Mouse (Mus musculus) right cerebral cortex, postnatal 4 days (tissue): Measurements from ENCODE around the gene Slc12a6.
"Not testable (repeated sequence)": the region's sequence is repeated elsewhere in the genome, so short reads cannot be mapped to it uniquely, and the experiment has no call there.

Experiments used
- DNase-seq: peaks from one replicate; pipeline ENCODE4 v3.0.0-alpha.2; 2022

Slc12a6 gene

DNA sequence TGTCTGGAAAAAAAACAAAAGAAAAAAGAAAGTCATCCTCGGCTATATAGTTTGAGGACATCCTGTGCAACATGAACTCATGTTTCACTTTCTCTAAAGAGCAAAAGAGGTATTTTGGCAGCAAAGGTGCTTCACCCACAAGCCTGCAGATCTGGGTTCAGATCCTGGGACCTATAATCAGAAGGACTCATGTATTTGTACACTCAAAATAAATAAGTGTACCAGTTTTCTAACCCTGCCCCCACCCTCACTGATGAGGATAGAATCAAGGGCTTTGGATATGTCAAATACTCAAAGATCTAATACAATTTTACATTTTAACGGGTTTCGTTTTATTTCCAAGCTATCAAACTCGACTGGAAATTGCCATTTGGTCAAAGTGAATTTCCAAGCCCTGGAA is 1.3 kb upstream of the Slc12a6 start:
- no peak for DNase-seq

DNA sequence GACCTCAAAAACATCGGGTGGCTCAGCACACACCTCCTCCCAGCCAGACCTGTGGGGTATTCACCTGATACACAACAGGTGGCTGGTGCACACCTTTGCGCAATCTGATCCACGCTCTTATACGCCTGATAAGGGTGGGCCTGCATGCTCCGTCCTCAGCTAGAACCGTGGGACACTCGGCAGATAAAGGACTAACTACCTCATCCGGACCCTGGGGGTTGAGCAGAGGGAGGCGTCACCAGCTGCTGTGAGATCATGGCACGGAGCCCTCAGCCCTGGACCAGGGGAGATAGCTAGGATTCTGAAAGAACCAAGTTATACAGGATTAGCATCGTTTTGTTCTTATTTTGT is 592 bp downstream of the Slc12a6 start, which contains the start of gene Gm21985:
Gene Gm21985, plus strand, starts transcription at position 73 of the 351 bp plus-strand sequence.
- peak; percentile 62 for DNase-seq

DNA sequence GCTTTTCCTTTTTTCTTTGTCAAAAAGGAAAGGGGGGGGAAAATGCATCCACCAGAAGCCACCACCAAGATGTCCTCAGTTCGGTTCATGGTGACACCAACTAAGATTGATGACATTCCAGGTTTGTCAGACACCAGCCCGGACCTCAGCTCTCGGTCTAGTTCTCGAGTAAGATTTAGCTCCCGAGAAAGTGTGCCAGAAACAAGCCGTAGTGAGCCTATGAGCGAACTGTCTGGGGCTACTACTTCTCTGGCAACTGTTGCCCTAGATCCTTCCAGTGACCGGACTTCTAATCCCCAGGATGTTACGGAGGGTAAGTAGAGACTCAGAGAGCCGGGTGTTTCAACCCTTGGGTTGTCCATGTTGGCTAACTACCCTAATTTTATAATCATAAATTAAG is 1.2 kb downstream of the Slc12a6 start:
- no peak for DNase-seq

DNA sequence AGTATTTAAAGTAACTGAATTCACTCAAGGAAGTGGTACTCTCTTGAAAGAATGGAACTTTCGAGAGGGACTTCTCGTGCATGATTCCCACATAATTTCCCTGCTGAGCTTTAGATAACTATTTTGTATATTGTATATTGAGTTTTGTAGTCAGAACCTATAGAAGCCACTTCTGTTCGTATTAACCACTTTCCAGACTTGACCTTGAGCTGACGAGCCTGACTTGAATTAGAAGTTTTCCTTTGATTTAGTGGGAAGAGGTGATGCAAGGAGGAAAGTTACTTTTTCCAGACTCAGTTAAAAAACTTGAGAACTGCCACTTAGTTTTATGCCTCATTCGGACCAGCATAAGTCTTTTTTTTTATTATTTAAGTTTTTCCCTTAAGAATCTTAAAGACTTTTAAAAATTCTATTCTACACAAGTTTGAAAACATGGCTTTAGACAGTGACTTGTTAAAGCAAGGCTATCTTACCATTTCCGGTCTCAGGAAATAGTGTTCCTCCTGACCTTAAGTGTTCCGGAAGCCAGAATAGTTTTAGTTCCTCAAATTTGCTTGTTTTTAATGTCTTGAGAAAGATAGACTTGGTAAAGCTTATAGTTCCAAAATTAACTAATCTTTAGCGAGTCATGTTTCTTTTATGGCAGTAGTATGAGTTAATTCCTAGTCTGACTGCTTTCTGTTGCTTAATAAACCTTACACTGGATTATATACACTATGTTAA is 2.1 kb downstream of the Slc12a6 start:
- no peak for DNase-seq

DNA sequence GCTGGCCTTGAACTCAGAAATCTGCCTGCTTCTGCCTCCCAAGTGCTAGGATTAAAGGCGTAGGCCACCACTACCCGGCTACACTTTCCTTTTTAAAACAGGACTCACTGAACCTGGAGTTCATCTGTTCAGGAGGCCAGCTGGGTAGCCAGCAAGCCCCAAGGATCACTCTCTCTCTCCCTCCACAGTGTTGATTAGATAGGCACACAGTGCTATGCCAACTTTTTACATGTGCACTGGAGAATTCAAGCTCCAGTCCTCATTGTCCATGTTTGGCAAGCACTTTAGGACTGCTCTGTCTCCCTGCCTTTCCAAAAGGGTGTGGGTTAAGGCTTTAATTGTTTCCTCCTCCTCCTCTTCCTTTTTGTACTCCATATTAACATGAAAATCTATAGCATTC is 4.4 kb downstream of the Slc12a6 start:
- no peak for DNase-seq

DNA sequence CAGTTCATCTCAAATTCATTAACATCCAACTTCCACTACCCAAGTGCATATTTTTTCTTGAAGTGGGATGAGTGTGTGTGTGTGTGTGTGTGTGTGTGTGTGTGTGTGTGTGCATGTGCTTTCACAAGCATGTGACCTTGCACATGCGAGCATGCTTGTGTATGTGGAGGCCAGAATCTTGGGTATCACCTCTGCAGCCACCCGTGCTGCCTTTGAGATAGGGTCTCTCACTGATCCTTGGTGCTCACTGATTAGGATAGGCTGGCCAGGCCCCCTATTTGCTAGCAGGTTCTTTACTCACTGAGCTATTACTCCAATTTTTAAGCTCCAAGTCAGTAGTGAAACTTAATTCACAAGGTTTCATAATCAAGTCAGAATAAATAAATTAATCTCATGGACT is 7.3 kb downstream of the Slc12a6 start:
- no peak for DNase-seq

DNA sequence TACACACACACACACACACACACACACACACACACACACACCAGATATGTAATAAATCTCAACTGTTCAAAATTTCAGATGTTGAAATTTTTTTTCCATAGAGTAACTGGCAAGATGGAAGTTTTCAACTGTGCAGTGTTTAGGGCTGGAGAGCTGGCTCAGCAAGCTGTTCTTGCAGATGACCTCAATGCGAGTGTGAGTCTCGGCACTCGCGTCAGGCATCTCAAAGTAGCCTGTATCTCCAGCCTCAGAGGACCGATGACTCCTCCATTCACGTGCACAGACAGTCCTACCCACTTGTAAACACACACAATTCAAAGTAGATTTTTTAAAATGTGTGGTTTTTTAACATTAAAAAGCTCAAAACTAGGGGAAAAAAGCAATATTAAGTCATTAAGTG is 7.8 kb downstream of the Slc12a6 start:
- no peak for DNase-seq

DNA sequence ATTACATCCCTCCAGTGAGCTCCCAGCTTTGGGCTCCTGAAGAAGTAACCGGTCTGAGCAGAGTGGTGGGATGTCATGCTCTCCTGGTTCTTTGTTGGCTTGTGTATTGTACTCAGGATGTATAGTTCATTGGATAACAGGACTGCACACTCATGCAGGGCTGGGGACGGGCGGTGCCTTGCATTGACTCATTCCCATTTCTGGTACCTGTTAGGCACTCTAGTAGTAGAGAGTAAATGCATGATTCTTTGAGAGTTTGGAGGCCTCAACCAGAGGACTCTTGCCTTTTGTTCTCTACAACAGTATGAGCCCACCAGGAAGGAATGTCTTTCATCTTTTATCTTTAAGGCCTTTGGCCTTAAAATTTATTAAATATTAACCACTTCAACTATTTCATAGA is 11.2 kb downstream of the Slc12a6 start:
- DNase-seq, result no peak

DNA sequence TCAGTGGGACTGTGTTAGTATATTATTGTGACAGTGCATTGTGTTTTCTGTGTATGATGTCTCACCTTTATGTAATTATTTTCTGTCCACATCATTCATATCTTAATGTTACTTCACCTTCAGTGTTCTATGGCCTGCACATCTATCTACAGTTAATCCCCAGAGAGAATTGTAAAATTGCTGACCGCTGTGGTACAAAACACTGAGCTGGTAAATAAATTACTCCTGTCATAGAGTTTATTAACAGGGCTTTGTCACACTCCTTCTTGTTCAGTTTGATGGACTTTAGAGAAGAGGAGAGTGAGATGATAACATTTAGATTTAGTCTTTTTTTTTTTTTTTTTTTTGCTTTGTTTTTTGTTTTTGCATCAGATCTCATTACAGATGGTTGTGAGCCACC is 17.2 kb downstream of the Slc12a6 start:
- DNase-seq, result no peak

DNA sequence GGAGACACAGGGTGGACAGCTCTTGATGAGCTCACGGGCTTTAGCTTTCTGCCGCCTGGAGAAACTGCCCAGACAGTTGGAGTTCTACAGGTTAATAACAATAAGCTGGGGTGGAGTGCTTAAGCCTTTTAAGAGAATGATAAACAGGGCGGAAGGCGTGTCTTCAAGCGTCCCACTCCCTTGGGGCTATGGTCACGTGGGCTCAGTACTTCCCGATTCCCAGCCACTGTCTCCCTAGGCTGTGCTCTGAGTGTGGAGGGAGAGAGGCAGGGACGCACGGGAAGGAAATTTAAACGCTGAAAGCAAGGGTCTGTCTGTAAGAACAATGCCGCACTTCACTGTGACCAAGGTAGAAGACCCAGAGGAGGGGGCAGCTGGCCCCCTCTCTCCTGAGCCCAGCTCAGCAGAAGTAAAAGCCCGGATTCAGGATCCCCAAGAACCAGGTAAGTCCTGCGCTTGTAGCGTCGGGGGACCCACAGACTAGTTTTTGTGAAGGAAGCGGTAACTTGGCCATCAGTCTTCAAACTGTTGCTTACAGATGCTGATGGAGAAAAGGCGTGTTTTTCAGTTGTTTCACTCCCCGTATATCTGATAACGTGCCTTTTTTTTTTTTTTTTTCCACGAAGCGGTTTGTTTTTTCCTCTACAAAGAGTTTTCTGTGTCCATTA is 18.9 kb downstream of the Slc12a6 start:
- no peak for DNase-seq

DNA sequence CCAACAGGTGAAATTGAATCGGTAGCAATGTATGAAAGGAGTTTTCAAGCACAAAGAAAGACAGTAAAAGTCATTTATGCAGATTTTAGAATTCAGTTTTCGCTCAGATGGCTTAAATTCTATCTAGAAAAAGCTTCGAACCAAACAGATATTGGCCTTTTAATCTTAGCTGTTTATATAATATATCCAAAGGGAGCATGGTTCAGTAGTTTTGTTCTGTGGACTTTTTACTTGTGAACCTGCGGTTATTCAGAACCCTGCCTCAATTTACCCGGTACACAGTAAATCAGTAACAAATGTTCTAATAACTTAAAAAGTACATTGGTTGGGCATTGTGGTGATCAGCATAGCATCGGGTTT is 19.4 kb downstream of the Slc12a6 start:
- DNase-seq, result no peak

DNA sequence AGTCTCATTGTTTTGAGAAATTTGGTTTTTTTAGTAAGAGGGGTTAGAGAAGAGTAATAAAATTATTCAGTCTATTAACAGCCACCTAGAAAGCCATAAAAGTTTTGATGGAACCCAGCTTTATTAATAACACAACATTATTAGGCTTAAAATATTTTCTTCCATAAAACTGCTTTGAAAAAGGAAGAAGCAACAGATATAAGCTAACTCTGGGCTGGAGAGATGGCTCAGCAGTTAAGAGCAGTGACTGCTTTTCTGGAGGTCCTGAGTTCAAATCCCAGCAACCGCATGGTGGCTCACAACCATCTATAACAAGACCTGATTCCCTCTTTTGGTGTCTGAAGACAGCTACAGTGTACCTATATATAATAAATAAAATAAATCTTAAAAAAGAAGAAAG is 20.4 kb downstream of the Slc12a6 start:
- not testable (repeated sequence) for DNase-seq

DNA sequence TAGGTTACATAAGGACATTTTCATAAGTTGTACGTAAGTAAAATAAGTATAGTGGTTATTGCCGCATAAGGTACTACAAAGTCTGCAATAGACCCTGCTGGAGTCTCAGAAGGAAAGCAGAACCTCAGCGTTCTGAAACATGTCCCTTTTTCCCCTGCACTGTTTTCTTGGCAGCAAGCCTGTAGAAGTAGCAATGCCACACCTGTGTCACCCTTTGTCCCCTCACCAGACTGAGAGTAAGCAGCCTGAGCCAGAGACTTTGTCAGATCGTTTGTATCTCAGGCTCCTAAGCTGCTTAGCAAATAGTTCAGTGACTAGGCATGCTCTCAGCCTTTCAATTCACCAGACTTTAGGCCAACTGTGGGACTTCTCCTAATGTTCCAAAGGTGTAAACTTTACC is 21.4 kb downstream of the Slc12a6 start:
- DNase-seq, result no peak

DNA sequence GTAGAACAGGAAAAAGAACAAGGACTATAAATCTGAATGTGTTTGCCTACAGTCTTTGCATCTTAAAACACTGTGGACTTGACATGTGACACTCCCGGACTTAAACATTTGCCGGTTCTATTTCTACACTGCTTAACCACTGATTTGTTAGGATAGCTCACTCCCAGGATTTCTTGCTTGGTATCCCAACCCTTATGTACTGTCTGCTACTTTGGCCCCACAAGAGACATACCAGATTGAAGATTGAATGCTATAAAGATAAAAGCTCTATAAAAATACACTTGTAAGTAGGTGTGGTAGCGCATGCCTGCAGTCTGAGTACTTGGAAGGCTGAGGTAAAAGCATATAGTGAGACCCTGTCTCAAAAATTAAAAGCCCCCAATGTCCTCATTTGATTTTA is 23.9 kb downstream of the Slc12a6 start:
- DNase-seq, result no peak

DNA sequence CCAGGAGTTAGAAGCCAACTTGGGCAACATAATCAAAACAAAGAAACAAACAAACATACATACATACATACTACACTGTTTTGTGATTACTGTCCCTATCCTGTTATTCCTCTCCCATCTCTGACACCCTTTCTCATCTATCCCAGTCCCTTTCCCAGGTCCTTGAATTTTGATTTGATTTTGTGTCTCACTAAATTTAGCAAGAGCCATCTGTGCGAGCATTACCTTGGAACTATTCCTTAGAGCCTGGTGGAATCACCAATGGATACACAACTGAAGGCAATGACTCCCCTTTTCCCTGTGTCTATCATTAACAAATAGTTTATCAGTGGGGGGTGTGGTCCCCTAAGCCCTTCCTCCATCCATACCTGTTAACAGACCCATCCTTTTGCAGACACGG is 27.2 kb downstream of the Slc12a6 start:
- DNase-seq, result no peak

DNA sequence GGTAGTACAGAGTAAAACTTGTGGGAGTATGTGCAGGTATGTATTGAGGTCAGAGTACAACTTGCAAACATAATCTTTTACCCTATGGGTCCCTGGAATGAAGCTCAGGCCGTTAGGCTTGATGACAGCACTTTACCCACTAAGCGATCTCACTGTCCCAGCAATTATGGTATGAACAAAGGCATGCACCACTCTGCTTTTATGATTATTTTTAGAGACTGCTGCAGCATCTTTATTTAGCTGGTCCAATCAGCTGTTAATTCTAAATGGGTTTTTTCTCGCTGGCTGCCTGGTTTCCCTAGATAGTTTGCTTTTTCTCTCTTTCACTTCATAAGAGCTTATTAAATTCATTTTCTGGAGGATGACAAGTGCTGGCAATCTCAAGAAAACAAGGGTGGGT is 30.6 kb downstream of the Slc12a6 start:
- no peak for DNase-seq

DNA sequence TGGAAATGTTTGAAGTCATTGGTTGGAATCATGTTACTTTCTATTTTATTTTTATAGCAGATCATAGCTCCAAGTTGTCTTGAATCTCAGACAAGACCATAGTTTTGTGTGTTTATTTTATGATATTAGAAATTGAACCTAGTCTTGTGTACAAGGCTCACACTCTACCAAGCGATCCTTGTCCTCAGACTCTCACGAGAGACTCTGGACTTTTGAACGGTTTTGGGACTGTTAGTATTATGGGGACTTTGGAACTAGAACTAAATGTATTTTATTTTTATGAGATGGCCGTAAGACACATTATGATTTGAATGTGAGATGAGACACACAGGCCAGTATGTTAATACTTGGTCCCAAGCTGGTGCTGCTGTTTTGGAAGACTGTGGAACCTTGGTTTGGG is 32.6 kb downstream of the Slc12a6 start:
- no peak for DNase-seq

DNA sequence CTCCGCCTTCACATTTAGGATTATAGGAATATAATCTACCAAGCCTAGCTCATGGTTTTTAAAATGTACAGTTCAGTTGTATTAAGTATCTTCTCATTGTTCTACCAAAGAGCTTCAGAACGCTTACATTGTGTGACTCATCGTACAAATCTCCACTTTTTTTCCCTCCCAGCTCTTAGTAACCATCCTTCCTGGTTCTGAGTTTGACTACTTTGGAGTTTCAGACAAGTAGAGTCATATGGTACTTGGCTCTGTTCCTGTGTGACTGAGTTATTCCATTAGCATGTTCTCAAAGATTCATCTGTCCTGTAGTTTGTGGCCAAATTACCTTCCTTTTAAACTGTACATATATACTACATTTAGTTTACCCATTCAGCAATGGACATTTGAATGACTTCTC is 43.0 kb downstream of the Slc12a6 start:
- DNase-seq, result no peak

DNA sequence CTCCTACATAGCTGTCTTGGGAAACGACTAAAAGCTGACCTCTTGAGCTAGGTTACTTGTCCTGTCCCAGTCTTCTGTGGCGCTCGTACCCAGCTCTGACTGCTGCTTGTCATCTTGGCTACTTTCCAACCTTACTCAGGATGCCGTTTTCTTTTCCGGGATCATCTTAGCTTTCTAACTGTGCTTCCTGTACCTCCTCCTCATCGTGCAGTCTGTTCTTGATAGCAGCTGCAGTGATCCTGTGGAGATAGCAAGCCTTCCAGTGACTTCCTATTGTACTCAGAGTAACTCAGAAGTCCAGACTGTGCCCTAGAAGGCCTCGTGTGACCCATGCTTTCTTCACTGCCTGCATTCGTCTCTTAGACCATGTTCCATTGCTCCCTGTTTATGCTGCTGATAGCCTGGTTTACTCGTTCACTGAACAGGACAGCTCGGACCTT is 43.6 kb downstream of the Slc12a6 start:
- no peak for DNase-seq

DNA sequence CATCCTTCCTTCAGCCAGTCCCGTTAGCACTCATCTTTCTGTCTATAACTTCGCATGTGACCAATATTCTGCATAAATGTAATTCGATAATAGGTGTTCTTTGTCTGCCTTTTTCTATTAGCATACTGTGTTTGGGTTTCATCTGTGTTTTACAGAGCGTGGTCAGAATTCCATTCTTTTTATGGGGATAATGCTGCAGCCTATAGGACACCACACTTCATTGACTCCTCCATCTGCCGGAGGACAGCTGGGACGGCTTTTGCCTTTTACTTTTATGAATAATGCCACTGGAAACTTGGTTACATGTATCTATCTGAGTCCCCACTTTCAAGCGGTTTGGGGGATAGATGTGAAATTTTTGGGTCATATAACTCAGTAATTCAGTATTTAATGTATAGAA is 50.0 kb downstream of the Slc12a6 start:
- DNase-seq, result no peak

DNA sequence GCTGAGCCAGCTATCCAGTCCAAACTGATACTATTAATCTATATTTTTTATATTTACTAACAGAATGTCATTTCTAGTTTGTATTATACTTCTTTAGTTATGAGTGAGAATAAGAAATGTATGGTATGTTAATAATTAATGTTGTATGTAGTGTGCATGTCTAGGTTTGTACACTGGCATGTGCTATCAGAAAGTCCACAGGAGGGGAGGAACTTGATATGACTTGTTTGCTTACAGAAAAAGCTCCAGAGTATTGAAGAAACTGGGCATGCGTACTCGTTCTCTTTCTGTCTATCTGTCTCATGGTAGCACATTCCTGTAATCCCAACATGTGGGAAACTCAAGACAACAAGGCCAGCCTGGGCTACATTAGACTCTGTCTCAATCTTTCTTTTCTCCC is 52.6 kb downstream of the Slc12a6 start:
- no peak for DNase-seq

DNA sequence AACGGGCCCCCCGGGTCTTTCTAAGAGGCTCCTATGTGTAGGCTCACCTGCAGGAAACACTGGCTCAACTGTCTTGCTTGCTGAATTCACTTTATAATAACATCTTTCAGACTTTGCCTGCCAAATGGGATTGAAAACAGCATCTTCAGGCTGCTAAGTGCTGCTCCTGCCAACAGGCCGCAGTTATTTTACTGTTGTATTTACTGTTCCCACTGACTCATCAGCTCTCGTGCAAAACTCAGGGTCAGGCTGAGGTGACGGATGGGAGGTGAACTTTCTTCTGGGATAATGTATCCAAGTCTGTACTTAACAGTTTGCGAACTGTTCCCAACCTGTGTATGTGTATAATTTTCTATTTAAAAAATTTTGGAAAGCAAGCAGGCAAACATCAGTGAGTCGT is 53.3 kb downstream of the Slc12a6 start:
- no peak for DNase-seq

DNA sequence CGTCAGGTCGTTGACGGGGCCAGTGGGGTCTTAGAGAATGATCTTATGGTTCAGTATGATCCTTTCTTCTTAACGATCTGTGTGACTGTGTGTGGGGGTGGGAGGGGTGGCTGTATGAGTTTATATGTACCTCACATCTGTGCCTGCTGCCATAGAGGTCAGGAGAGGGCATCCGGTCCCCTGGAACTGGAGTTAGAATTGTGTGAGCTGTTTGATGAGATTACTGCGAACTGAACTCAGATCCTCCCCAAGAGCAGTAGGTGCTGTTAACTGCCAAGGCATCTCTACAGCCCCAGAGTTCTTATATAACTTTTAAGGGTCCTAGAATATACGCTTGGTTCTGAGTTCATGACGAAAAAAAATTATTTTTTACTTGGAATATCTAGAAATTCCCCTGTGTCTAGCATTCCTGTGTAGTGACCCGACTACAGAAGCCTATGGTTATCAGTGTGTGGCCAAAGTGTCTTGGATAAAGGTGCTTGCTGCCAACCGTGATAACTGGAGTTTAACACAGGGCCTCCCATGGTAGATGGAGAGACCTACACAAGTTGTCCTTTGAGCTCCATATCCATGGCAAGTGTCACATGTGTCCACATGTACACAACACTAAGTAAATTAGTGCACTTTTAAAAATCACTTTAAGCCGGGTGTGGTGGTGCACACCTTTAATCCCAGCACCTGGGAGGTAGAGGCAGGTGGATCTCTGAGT is 62.6 kb downstream of the Slc12a6 start:
- DNase-seq, result no peak
